Mouse (Mus musculus) kidney, postnatal 14 days (tissue): ENCODE results near the gene Mmadhc.

ENCODE experiments used
- DNase-seq: peaks from one replicate; pipeline ENCODE4 v3.0.0; 2022; ENCODE audit warnings: mixed read lengths

Gene Mmadhc

DNA sequence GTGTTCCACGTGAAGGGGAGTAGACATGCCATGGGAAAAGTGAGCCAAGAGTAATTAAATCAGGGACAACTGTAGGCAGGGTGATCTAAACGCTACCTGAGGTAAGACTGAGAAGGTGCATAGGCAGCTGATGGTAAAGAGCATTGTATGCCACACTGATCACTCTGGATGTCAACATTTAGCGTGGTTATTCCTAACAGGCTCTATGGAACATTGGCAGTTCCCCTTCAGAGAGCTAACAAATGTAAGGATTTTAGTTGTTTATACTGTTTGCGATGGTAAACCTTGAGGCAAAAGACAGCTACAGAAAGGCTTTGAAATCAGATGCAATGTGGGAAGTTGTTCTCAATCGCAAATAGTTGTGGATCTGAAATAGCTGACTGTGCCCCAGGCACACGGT lies 32.5 kb downstream of the Mmadhc start:
- DNase-seq = no peak

DNA sequence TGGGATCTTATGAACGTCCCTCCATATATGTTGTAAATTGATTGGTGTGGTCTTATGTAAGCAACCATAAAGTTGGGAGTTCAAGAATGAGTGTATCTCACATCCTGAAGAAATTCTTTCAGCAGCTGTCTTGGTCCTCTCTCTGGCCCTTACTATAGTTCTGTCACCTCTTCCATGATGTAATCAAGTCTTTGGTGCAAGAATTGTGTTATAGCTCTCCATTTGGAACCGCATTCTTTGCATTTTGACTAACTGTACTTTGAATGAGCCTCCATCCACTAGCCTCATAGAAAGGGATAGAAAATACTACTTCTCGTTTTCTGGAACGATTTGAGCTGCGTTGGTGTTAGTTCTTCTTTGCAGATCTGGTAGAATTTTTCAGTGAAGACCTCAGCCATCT lies 41.6 kb downstream of the Mmadhc start:
- DNase-seq = no peak

DNA sequence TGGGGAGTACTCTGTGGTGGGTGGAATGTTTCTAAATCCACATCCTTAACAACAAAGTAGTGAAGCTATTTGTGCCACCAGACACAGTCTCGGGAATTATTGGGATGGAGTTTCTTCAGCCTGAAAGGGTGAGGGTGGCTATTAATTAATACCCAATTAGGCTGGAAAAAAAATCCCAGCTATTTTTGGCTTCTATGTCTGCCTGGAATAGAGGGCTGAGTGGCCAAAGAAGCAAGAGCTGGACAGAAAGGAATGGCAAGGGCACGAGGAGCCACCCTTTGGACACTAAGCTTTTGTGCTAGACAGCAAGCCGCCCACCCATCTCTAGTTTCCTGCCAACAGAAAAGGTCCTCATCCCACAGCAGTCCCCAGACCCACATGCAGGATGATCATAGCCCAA lies 48.0 kb downstream of the Mmadhc start:
- no peak for DNase-seq

DNA sequence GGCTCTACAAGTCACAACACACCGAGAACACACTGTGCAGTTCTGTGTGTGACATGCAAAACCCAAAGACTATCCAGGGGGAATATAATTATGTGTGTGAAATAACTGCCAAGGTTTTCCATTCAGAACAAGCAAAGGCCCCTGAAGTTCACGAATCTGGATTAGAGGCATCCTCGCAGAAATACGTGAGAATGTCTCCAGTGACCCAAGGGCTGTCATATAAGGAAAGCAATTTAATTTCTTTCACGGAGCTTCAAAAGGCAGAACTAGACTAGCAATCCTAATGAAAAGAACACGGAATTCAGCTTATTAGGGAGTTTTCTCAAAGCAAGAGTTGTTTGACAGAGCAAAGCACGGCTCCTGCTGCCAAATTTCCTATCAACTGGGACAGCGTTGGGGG lies 63.1 kb downstream of the Mmadhc start:
- DNase-seq = no peak
